Mouse (Mus musculus): ENCODE results near the gene Dnajc4. TPM values are rescaled to one million over a fixed set of nuclear protein-coding genes. Genes with fewer than 3 reads are reported as not detected.

Gene Dnajc4
- polyA plus RNA-seq, 1 experiment from 2014 or later = 11.8 TPM

DNA sequence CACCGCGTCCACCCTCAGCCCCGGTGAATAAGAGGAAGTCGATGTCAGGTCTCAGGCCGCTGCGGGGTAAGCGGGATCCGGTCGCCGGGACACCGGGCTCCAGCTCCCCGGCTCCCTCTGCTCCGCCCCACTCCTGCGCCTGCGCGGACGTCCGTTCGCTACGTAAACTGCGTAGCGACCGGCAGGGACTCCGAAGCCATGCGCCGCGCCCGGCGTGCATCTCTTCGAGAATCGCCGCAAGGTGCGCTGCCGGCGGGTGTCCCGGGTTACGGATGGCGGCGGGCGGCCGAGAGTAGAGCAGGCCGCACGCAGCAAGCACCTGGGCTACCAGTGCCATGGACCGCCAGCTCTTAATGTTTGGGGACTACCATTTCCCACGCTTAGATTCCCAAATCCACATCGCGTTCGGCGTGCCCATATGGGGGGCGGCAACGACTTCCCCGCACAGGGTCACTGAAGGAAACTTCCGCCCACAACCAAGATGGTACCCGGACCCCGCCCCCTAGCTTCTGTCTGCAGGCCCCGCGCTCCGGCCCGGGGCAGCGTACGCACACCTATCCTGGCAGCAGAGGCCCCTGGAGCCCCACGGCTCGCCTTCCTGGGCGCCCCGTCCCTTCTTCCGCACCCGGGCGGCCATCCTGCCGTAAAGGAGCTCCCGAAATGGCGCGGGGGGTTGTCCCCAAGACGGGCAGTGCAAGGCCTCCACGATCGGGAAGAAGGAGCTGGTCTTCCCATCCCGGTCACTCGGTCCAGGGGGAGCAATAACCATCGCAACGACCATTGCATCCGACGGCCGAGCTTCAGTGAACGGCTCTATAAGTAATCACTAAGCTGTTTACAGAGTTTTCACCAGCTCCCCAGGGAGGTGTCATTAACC lies 50.8 kb downstream of the Dnajc4 start, which contains the start of gene Bad:
Gene Bad, plus strand, starts transcription at position 490 of the 877 bp plus-strand sequence.
- under 1% methylated on average over 83 of the region's 83 CpGs for WGBS (ENCODE audit: insufficient replicate concordance)
- H3K9me3 ChIP-seq (replicated peaks) = no peaks in the 10 kb centered on the region
- peak; percentile 66 for ATAC-seq (ENCODE audit: low read depth)

GRCm38 (mm10) chr19:6940396-6941351 lies 51.7 kb downstream of the Dnajc4 start:
- no peaks in the 10 kb centered on the region for H3K9me3 ChIP-seq (replicated peaks)
- ATAC-seq (ENCODE audit: low read depth) (no peak), DNase-seq (no peak)
- H3K27me3 ChIP-seq = peaks cover 11% of the 10 kb centered on the region
- peaks cover 30% of the 10 kb centered on the region for H3K4me1 ChIP-seq (replicated peaks)
- H3K36me3 ChIP-seq = peaks cover 9% of the 10 kb centered on the region; the same call in 1 of the 2 replicates
- WGBS (ENCODE audit: insufficient replicate concordance) = 25% methylated on average over 29 of the region's 29 CpGs
- peak overlapping the region; percentile 92 for H3K9ac ChIP-seq
- peak overlapping the region; percentile 98 for H3K4me2 ChIP-seq
- H3K27ac ChIP-seq = peak overlapping the region; percentile 94
- H3K4me3 ChIP-seq (replicated peaks) = peak overlapping the region; percentile 89

More for the DNA sequence above, 50.8 kb downstream of the Dnajc4 start, which contains the start of gene Bad:
- H3K27me3 ChIP-seq = peaks cover 4% of the 10 kb centered on the region; the same call in 1 of the 2 replicates
- peak within 1 kb of the TSS; percentile 92 for H3K9ac ChIP-seq
- peak within 1 kb of the TSS; percentile 89 for H3K4me3 ChIP-seq (replicated peaks)
- peak; percentile 88 for DNase-seq
- H3K4me1 ChIP-seq (replicated peaks) = peaks cover 30% of the 10 kb centered on the region
- H3K27ac ChIP-seq = peak within 1 kb of the TSS; percentile 94
- H3K4me2 ChIP-seq = peak within 1 kb of the TSS; percentile 98
- H3K36me3 ChIP-seq = peaks cover 13% of the 10 kb centered on the region; the same call in 1 of the 2 replicates

DNA sequence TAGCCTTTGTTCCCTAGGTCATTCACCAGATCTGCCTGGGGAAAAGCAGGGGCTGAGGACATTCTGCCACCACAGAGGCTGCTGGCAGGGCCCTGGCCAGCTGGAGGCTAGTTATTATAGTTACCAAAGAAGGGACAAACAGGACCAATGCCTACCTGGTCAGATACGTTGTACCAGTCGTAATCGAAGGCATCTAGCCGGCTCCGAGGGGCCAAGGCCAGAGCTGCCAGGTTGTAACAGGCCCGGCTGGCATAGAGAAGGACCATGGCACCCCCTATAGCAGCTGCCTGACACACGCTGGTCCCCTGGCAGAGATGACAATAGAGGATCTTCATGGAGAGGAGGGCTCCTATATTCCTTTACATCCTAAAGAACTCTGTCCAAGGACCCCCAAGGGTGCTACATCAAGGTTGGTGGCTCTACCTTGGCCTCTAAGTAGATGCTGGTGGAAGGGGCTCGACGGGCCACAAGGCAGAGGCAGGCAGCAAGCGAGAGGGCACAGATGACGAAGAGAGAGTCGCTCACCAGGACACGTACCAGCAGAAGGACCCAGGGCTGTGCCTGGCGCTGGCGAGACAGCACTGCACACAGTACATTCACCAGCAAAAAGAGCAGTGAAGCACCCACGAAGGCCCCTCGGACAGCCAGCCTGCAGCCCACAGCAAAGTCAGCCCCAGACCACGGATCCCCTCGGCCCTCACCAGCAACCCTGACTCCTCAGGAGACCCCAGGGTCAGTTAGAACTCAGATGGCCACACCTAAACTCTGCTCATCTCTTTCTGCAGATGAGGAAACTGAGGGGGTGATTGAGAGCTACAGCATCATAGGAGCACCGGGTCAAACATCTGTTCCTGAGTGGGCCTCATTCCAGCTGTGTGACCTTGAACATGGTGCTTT lies 53.0 kb downstream of the Dnajc4 start:
- peaks cover 26% of the 10 kb centered on the region for H3K4me1 ChIP-seq (replicated peaks)
- H3K27me3 ChIP-seq = peaks cover 24% of the 10 kb centered on the region
- H3K36me3 ChIP-seq = no peaks in the 10 kb centered on the region
- H3K27ac ChIP-seq = no peak overlapping the region
- DNase-seq = no peak
- no peaks in the 10 kb centered on the region for H3K9me3 ChIP-seq (replicated peaks)
- 82% methylated on average over 20 of the region's 20 CpGs for WGBS (ENCODE audit: insufficient replicate concordance)
- ATAC-seq (ENCODE audit: low read depth) = no peak
- no peak overlapping the region for H3K4me3 ChIP-seq (replicated peaks)
- no peak overlapping the region for H3K9ac ChIP-seq
- H3K4me2 ChIP-seq = no peak overlapping the region

Other genes with a start within 250 kb of the Dnajc4 start
- 6.1 and 6.8 TPM in 2 replicates for gene Rps6ka4, start 151.9 kb downstream of the Dnajc4 start, polyA plus RNA-seq (2015; fragmentation: Nextera tagmentation; extraction: Ambion mirVana)
- 1.9 and 3.1 TPM in 2 replicates for gene Ccdc88b, start 134.4 kb downstream of the Dnajc4 start, polyA plus RNA-seq (2015; fragmentation: Nextera tagmentation; extraction: Ambion mirVana)
- gene Trmt112, start 82.9 kb downstream of the Dnajc4 start, polyA plus RNA-seq (2015; fragmentation: Nextera tagmentation; extraction: Ambion mirVana) = 103 and 106 TPM in 2 replicates
- 97.7 and 101 TPM in 2 replicates for gene Prdx5, start 82.5 kb downstream of the Dnajc4 start, polyA plus RNA-seq (2015; fragmentation: Nextera tagmentation; extraction: Ambion mirVana)
- 4.4 and 4.8 TPM in 2 replicates for gene Esrra, start 70.8 kb downstream of the Dnajc4 start, polyA plus RNA-seq (2015; fragmentation: Nextera tagmentation; extraction: Ambion mirVana)
- gene Catsperz, start 67.2 kb downstream of the Dnajc4 start, polyA plus RNA-seq (2015; fragmentation: Nextera tagmentation; extraction: Ambion mirVana) = 0.51 and 0.73 TPM in 2 replicates
- gene Kcnk4, start 58.1 kb downstream of the Dnajc4 start, polyA plus RNA-seq (2015; fragmentation: Nextera tagmentation; extraction: Ambion mirVana) = 0.06 TPM in 1 of 2 replicates, not detected in the other
- 32.2 and 34.6 TPM in 2 replicates for gene Bad, start 50.7 kb downstream of the Dnajc4 start, polyA plus RNA-seq (2015; fragmentation: Nextera tagmentation; extraction: Ambion mirVana)
- gene Gpr137, start 50.1 kb downstream of the Dnajc4 start, polyA plus RNA-seq (2015; fragmentation: Nextera tagmentation; extraction: Ambion mirVana) = 6.4 and 7.3 TPM in 2 replicates
- gene Ppp1r14b, start 17.6 kb downstream of the Dnajc4 start, polyA plus RNA-seq (2015; fragmentation: Nextera tagmentation; extraction: Ambion mirVana) = 73.6 and 81.7 TPM in 2 replicates
- 5.6 and 6.3 TPM in 2 replicates for gene Plcb3, start 16.1 kb downstream of the Dnajc4 start, polyA plus RNA-seq (2015; fragmentation: Nextera tagmentation; extraction: Ambion mirVana)
- 88.0 and 91.6 TPM in 2 replicates for gene Fkbp2, start 12.1 kb downstream of the Dnajc4 start, polyA plus RNA-seq (2015; fragmentation: Nextera tagmentation; extraction: Ambion mirVana)
- gene Vegfb, start 4.9 kb downstream of the Dnajc4 start, polyA plus RNA-seq (2015; fragmentation: Nextera tagmentation; extraction: Ambion mirVana) = 13.7 and 16.0 TPM in 2 replicates
- 10.7 and 11.1 TPM in 2 replicates for gene Nudt22, start 3.5 kb upstream of the Dnajc4 start, polyA plus RNA-seq (2015; fragmentation: Nextera tagmentation; extraction: Ambion mirVana)
- gene Trpt1, start 3.6 kb upstream of the Dnajc4 start, polyA plus RNA-seq (2015; fragmentation: Nextera tagmentation; extraction: Ambion mirVana) = 2.1 and 2.3 TPM in 2 replicates
- 106 and 107 TPM in 2 replicates for gene Fermt3, start 26.9 kb upstream of the Dnajc4 start, polyA plus RNA-seq (2015; fragmentation: Nextera tagmentation; extraction: Ambion mirVana)
- 158 and 201 TPM in 2 replicates for gene Stip1, start 47.4 kb upstream of the Dnajc4 start, polyA plus RNA-seq (2015; fragmentation: Nextera tagmentation; extraction: Ambion mirVana)
- 3.0 and 3.8 TPM in 2 replicates for gene Macrod1, start 64.2 kb upstream of the Dnajc4 start, polyA plus RNA-seq (2015; fragmentation: Nextera tagmentation; extraction: Ambion mirVana)
- 0.14 and 0.17 TPM in 2 replicates for gene Flrt1, start 113.2 kb upstream of the Dnajc4 start, polyA plus RNA-seq (2015; fragmentation: Nextera tagmentation; extraction: Ambion mirVana)
- gene Otub1, start 213.7 kb upstream of the Dnajc4 start, polyA plus RNA-seq (2015; fragmentation: Nextera tagmentation; extraction: Ambion mirVana) = 68.9 and 69.3 TPM in 2 replicates
- gene Cox8a, start 225.0 kb upstream of the Dnajc4 start, polyA plus RNA-seq (2015; fragmentation: Nextera tagmentation; extraction: Ambion mirVana) = 734 and 757 TPM in 2 replicates
- 28.8 and 36.9 TPM in 2 replicates for gene Naa40, start 248.6 kb upstream of the Dnajc4 start, polyA plus RNA-seq (2015; fragmentation: Nextera tagmentation; extraction: Ambion mirVana)